Mouse (Mus musculus) layer of hippocampus, adult 6 months (tissue): Measurements from ENCODE around the gene Ttc4. TPM values are rescaled to one million over a fixed set of nuclear protein-coding genes. Genes with fewer than 3 reads are reported as not detected.

Experiments used
- long read RNA-seq, 2 experiments: library from polyadenylated mRNA; unstranded; transcript quantifications; one replicate each; pipeline ENCODE4 v2.0.0; 2019 to 2020
- polyA plus RNA-seq: library from polyadenylated mRNA; unstranded; fragments of <200 nt; fragmentation: Nextera tagmentation; gene quantifications from 2 replicates; pipeline ENCODE4 v1.2.3, GENCODE M21; 2021

Gene Ttc4
- polyA plus RNA-seq = 32.0 and 32.8 TPM in 2 replicates
- long read RNA-seq, experiment 1, transcript Ttc4-201 (10 exons, 2,121 nt) = major isoform, 62 of 79 reads
- long read RNA-seq, experiment 1, partial matches to known transcripts = 9 of 79 reads
- long read RNA-seq, experiment 1, other reads (novel, unspliced or antisense) = 4 of 79 reads
- long read RNA-seq, experiment 2, transcript Ttc4-201 (10 exons, 2,121 nt) = major isoform, 236 of 334 reads
- long read RNA-seq, experiment 2, partial matches to known transcripts = 5 of 334 reads
- long read RNA-seq, experiment 2, other reads (novel, unspliced or antisense) = 92 of 334 reads

DNA sequence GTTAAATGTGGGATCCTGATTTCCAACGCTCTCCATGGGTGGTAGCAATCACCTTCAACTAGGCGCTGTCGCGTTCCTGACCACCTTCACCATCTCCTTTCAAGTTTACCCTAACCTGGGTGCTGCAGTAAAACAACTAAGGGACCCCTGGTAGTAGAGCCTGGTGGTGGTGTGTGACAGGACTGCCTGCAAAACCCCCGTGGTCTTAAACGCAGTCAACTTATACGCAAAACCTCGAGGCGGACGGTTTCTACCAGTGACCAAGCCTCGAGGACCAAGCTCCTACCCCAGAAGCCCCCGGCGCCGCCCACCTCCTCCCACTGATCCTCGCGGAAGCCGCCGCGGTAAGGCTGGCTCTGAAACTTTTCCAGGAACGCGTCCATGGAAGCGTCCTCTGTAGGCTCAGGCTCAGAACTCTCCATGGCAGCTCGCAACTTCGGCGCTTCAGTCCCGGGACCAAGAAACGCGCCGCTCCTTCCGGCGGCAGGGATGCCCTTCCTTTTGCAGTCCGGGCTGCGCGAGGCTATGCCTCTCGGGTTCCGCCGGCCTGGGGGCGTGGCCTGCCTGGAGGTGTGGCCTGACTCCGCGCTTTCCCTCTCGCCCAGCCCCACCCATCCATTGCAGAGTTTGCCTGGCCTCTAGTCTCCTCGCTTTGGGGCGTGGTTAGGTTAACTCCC, at the start of gene Ttc4:
Gene Ttc4, minus strand, starts transcription at position 503 of the 677 bp plus-strand sequence.

GRCm38 (mm10) chr4:106650833-106651527, 27.8 kb downstream of the Ttc4 start, which contains the start of gene Pars2:
Pars2 (plus strand) TSS chr4:106651069.

DNA sequence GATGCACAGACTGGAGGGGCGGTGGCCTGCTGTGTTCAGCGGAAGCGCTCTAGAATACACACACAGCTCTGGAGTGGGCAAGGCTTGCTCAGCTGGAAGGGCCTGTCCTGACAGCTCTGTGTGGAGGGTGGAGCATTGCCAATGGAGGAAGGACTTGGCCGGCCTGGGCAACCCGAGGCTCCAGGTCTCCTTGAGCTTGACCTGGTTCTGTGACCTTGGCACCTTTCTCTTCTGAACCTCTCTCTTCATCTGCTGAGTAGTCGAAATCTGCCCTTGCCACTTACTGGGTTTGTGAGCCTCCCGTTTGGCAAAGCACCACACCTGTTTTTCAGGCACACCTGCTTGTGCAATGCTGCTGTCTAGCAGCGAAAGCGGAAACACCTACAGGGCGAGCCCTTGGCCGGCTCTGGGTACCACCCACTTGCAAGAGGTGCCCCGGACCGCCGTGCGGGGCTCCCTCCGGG, 56.7 kb downstream of the Ttc4 start, which contains the start of gene Ttc22:
Gene Ttc22, plus strand, starts transcription at position 403 of the 464 bp plus-strand sequence.

DNA sequence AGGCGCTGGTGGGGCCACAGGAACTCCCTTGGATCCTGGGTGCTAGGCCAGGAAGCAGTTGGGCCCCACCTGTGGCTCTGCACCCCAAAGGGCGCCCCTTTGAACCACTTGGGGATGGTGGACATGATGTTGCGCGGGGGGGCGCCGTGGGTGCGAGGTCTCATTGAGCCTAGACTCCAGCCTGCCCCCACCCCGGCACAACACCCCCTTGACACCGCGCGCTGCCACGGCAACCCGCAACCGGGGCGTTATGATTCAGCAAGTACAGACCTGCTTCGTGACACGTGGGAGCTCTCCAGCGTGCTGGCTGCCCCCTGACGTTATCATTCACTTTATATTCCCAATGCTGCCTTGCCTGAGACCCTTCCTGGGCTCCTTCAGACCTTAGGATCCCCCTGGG, 61.7 kb downstream of the Ttc4 start, which contains the start of gene Lexm:
Gene Lexm, minus strand, starts transcription at position 186 of the 400 bp plus-strand sequence.

Other genes with a start within 250 kb of the Ttc4 start
- 0.30 and 0.39 TPM in 2 replicates for gene Pcsk9, start 214.6 kb downstream of the Ttc4 start, polyA plus RNA-seq
- gene Bsnd, start 186.7 kb downstream of the Ttc4 start, polyA plus RNA-seq = not detected in 2 replicates
- 16.8 and 18.7 TPM in 2 replicates for gene Dhcr24, start 117.9 kb downstream of the Ttc4 start, polyA plus RNA-seq
- 0.26 TPM in 1 of 2 replicates, not detected in the other for gene Lexm, start 61.7 kb downstream of the Ttc4 start, polyA plus RNA-seq
- 0.35 and 0.53 TPM in 2 replicates for gene Ttc22, start 56.5 kb downstream of the Ttc4 start, polyA plus RNA-seq
- 12.2 and 16.0 TPM in 2 replicates for gene Pars2, start 27.9 kb downstream of the Ttc4 start, polyA plus RNA-seq
- 0.21 and 0.25 TPM in 2 replicates for gene Mroh7, start 52.0 kb upstream of the Ttc4 start, polyA plus RNA-seq
- not detected in 2 replicates for gene Fam151a, start 54.9 kb upstream of the Ttc4 start, polyA plus RNA-seq
- 7.7 and 9.1 TPM in 2 replicates for gene Acot11, start 126.1 kb upstream of the Ttc4 start, polyA plus RNA-seq
- gene Ssbp3, start 231.8 kb upstream of the Ttc4 start, polyA plus RNA-seq = 19.4 and 21.0 TPM in 2 replicates